ENCODE assay signal across 27 mouse cellular contexts in genomic region chr17:10328544-10329100, GRCm38 (mm10). TPM values are rescaled to one million over a fixed set of nuclear protein-coding genes. Genes with fewer than 3 reads are reported as not detected.
DNase-seq lines count a peak whose midpoint lies in the region; ATAC-seq and TF ChIP-seq lines count a peak whose summit lies in the region.
"Had no signal": no experiment of that assay in that cellular context is flagged by ENCODE, and none has a peak within 500 bp of the region (broad histone marks: within the 10 kb centered on the region; RNA-seq: fewer than 3 reads in every experiment).

No protein-coding gene starts in this region.

- H3K4me3 ChIP-seq in liver, embryonic 16.5 days (ENCODE audit: low read depth, low read length) = no peak overlapping the region
- no peak overlapping the region for H3K4me3 ChIP-seq in bone marrow macrophage, adult 2 months (ENCODE audit: insufficient read depth, low read length)
- no peak overlapping the region for H3K4me3 ChIP-seq in kidney, embryonic 16.5 days (ENCODE audit: low read length)
- H3K4me3 ChIP-seq: heart, adult 2 months; limb, embryonic 15.5 days; megakaryocyte, embryonic 14.5 days; neural tube, embryonic 12.5 days had no signal

- intact Hi-C loops in heart, postnatal 36 days (cut with DNase I) = loop anchor here (2.0 kb wide), 1 partner anchor 30 kb away; no protein-coding TSS in a partner anchor

- no peaks in the 10 kb centered on the region for H3K36me3 ChIP-seq in liver, embryonic 16.5 days (ENCODE audit: control insufficient read depth, insufficient read depth)
- H3K36me3 ChIP-seq in kidney, embryonic 16.5 days (ENCODE audit: insufficient read depth, low read length) = no peaks in the 10 kb centered on the region
- H3K36me3 ChIP-seq: limb, embryonic 15.5 days; neural tube, embryonic 12.5 days had no signal

- ATAC-seq in liver, embryonic 16.5 days (ENCODE audit: low read depth) = no peak
- ATAC-seq in kidney, embryonic 16.5 days (ENCODE audit: low FRiP score, low TSS enrichment) = no peak
- ATAC-seq: CD4-positive, CD25-positive, alpha-beta regulatory T cell, adult 4 months; forebrain, embryonic 14.5 days; inflammation-experienced regulatory T-cells, adult 6 months had no signal

- H3K27ac ChIP-seq in liver, embryonic 16.5 days (ENCODE audit: low read length) = peak overlapping the region; percentile 29; the same call in 1 of the 2 replicates
- peak overlapping the region; percentile 47 for H3K27ac ChIP-seq in bone marrow macrophage, adult 2 months (ENCODE audit: insufficient read depth, low read depth, low read length)
- H3K27ac ChIP-seq in kidney, embryonic 16.5 days (ENCODE audit: low read length) = no peak overlapping the region
- H3K27ac ChIP-seq: heart, adult 2 months; hindbrain, embryonic 14.5 days; limb, embryonic 15.5 days; neural tube, embryonic 12.5 days had no signal

- no peak overlapping the region for H3K9ac ChIP-seq in liver, embryonic 16.5 days (ENCODE audit: low read depth, low read length)
- no peak overlapping the region for H3K9ac ChIP-seq in kidney, embryonic 16.5 days (replicated peaks; ENCODE audit: low read length)
- H3K9ac ChIP-seq: hindbrain, embryonic 14.5 days; limb, embryonic 15.5 days; neural tube, embryonic 12.5 days had no signal

- H3K27me3 ChIP-seq in liver, embryonic 16.5 days (ENCODE audit: control insufficient read depth, insufficient read depth, low read depth, low read length) = no peaks in the 10 kb centered on the region
- no peaks in the 10 kb centered on the region for H3K27me3 ChIP-seq in kidney, embryonic 16.5 days (ENCODE audit: insufficient read depth, low read length)
- H3K27me3 ChIP-seq: limb, embryonic 15.5 days; neural tube, embryonic 12.5 days had no signal

- H3K9me3 ChIP-seq in liver, embryonic 16.5 days (replicated peaks; ENCODE audit: control insufficient read depth, low read length) = no peaks in the 10 kb centered on the region
- H3K9me3 ChIP-seq in kidney, embryonic 16.5 days (ENCODE audit: low read length) = no peaks in the 10 kb centered on the region
- H3K9me3 ChIP-seq: limb, embryonic 15.5 days; neural tube, embryonic 12.5 days had no signal

- TF ChIP-seq POLR2A in bone marrow macrophage, adult 2 months (IDR thresholded peaks at IDR 0.05; ENCODE audit: borderline replicate concordance, low read depth, low read length) = no peak

- TF ChIP-seq CTCF in bone marrow macrophage, adult 2 months (IDR thresholded peaks at IDR 0.05; ENCODE audit: low read depth, low read length) = no peak

- DNase-seq in heart, adult 11 months = peak; percentile 91
- DNase-seq in heart, postnatal 36 days = no peak
- peak; percentile 65 for DNase-seq in layer of hippocampus, adult 11-12 months (ENCODE audit: low spot score)
- no peak for DNase-seq in layer of hippocampus, adult 8-10 months (ENCODE audit: low spot score in 2 of 2)
- DNase-seq in liver = no peak
- DNase-seq: adrenal gland, postnatal 14 days; cerebellum, adult 9-10 months; gastrocnemius, postnatal 14 days; heart, postnatal 14 days; kidney, adult 8-10 months; kidney, postnatal 14 days; lung, adult 18-20 months; midbrain, embryonic 14.5 days; retina, postnatal 1 day; thymus, adult 18-20 months; thymus, postnatal 36 days had no signal

- H3K4me2 ChIP-seq in liver, embryonic 16.5 days (ENCODE audit: low read depth, low read length) = no peak overlapping the region
- no peak overlapping the region for H3K4me2 ChIP-seq in kidney, embryonic 16.5 days (replicated peaks; ENCODE audit: low read depth, low read length)
- H3K4me2 ChIP-seq: hindbrain, embryonic 14.5 days; limb, embryonic 15.5 days; neural tube, embryonic 12.5 days had no signal

- 65% methylated on average over 9 of the region's 9 CpGs for WGBS in liver, embryonic 16.5 days (ENCODE audit: insufficient replicate concordance)
- 90% methylated on average over 9 of the region's 9 CpGs for WGBS in kidney, embryonic 16.5 days

- H3K4me1 ChIP-seq in liver, embryonic 16.5 days (ENCODE audit: control insufficient read depth, low read depth, low read length) = no peaks in the 10 kb centered on the region; the same call in none of the 2 replicates
- H3K4me1 ChIP-seq in bone marrow macrophage, adult 2 months (ENCODE audit: control insufficient read depth, insufficient read depth, low read length) = peaks cover 37% of the 10 kb centered on the region
- H3K4me1 ChIP-seq in kidney, embryonic 16.5 days (ENCODE audit: insufficient read depth, low read length) = peaks cover 10% of the 10 kb centered on the region
- H3K4me1 ChIP-seq: limb, embryonic 15.5 days had no signal

RNA-seq across cellular contexts. Expression of gene Qk, which starts 9.0 kb away (rescaled TPM):
- total RNA-seq in heart, postnatal 36 days (2021) = 100 to 1,000 TPM; 419 to 431 TPM
- total RNA-seq in layer of hippocampus, adult 8-10 months (2022) = 100 to 1,000 TPM; 354 to 447 (median 412) TPM
- polyA plus RNA-seq in liver, embryonic 16.5 days (2015; fragmentation: Nextera tagmentation; extraction: Ambion mirVana) = 5.5 and 6.6 TPM in 2 replicates
- polyA plus RNA-seq in bone marrow macrophage, adult 2 months (2012; ENCODE audit: insufficient read depth, insufficient read length, missing spikeins) = 185 and 255 TPM in 2 replicates
- polyA plus RNA-seq in kidney, embryonic 16.5 days (2015; fragmentation: Nextera tagmentation; extraction: Ambion mirVana) = 22.5 and 30.5 TPM in 2 replicates

Comparison
In these comparisons a context has a peak if more than half of its experiments do, and no peak if none do; other contexts are left out.
1. DNase-seq: peak in heart, adult 11 months (single experiment) and layer of hippocampus, adult 11-12 months (single experiment); none in heart, postnatal 36 days (0 of 2), layer of hippocampus, adult 8-10 months (0 of 2) and liver (single experiment).